Mouse (Mus musculus): ENCODE data around the gene Sbf2. TPM values are rescaled to one million over a fixed set of nuclear protein-coding genes. Genes with fewer than 3 reads are reported as not detected.
"Not testable (repeated sequence)": the region's sequence is repeated elsewhere in the genome, so short reads cannot be mapped to it uniquely, and the experiment has no call there.

Gene Sbf2
- total RNA-seq (2014; fragmentation: Nextera tagmentation), result 0.35 and 2.2 TPM in 2 replicates
- total RNA-seq (2017), result 0.34 TPM in 1 of 2 replicates, not detected in the other

- ATAC-seq (replicated peaks; ENCODE audit: low FRiP score, low TSS enrichment, poor library complexity, severe bottlenecking), result no peak
Measured at GRCm38 (mm10) chr7:110614133-110615063, at the start of gene Sbf2. Gene Sbf2 (minus strand): TSS chr7:110614922.

DNA sequence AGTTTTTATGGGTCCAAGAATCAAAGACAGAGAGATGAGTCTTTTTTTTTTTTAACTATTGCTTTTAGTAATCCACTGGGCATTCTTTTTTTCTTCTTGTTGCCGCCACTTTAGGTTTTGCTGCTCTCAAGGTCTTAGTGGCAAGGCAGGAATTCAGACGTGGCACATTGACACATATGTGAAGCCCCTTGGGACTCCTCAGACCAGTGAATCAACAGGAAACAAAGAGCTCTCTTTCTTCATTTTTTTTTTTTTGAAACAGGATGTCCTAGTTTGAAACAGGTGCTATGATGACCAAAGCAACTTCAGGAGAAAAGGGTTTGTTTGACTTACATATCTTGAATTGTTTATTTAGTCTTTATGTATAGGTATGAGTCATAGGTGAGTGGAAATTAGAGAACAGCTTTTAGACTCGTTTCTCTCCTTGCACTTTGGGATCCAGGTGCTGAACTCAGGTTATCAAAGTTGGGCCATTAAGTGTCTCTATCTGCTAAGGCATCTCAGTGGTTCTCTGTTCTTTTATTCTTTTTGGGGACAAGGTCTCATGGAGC lies 43.7 kb upstream of the Sbf2 start:
- no peak for ATAC-seq (replicated peaks; ENCODE audit: low FRiP score, low TSS enrichment, poor library complexity, severe bottlenecking)

GRCm38 (mm10) chr7:110655966-110656365 lies 41.2 kb upstream of the Sbf2 start:
- no peak for ATAC-seq (replicated peaks; ENCODE audit: low FRiP score, low TSS enrichment, poor library complexity, severe bottlenecking)

- no peak for ATAC-seq (replicated peaks; ENCODE audit: low FRiP score, low TSS enrichment, poor library complexity, severe bottlenecking)
Measured at GRCm38 (mm10) chr7:110655230-110655629, 40.5 kb upstream of the Sbf2 start.

DNA sequence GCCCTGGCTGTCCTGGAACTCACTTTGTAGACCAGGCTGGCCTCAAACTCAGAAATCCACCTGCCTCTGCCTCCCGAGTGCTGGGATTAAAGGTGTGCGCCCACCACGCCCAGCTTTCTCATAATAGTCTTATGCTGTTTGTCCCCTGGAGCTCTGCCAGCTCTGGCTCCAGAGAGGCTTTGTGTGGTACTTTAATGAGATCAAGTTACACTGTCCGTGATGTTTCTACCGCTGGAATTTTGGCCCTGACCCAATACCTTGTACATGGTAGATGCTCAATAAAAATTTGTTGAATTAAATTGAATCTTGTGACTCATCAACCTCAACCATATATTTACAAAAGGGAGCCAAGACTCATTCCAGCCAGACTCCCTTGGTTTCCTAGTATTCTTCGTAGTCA lies 36.4 kb upstream of the Sbf2 start:
- ATAC-seq (replicated peaks; ENCODE audit: low FRiP score, low TSS enrichment, poor library complexity, severe bottlenecking), result no peak

DNA sequence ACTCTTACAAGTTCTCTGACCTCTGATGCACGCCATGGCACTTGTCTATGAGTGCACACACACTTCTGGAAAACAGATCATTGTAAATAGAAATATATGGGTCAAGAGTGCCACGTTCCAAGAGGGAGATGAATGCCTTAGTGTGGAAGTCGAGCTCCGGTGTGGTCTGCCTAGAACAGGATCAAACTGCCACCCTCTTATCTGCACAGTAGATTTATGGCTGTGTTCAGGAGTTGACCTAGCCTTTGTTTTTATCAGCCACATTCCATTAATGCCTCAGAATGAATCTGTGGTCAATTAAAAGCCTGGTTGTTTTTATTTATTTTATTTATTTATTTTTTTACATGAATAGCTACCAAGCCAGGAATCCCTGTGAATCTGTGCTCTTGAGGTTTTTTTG lies 35.8 kb upstream of the Sbf2 start:
- ATAC-seq (replicated peaks; ENCODE audit: low FRiP score, low TSS enrichment, poor library complexity, severe bottlenecking), result no peak

DNA sequence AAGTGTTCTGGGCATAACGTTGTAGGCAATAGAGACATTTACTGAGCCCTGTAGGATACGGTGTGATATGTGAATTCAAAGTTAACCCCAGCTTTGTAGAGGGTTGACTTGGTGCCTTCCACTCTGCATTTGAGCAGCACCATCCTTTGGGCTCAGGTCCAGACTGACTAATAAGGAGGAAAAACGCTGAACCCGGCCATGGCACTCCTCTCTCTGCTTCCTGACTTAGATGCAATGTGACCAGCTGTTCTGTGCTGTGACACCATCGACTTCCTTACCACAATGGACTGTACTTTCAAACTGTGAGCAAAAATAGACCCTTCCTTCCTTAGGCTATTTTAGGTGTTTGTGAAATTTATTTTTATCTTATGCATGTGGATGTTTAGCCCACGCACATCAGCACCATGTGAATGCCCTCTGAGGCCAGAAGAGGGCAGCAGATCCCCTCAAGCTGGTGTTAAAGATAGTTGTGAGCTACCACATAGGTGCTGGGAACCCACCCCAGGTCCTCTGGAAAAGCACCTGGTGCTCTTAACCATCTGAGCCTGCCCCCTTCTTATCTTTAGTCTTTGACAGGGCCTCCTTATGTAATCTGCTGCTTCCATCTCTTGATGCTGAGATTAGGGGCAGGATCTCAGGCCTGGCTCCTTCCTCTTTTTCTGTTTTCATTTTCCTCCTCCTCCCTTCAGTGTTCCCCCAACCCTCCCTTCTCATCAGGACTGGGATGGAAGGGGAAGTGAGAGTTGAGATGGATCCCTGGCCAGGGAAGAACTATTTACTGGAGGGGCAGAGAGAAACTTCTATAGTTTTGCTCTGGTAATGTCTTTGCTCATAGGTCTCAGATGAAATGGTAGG lies 34.6 kb upstream of the Sbf2 start:
- no peak for ATAC-seq (replicated peaks; ENCODE audit: low FRiP score, low TSS enrichment, poor library complexity, severe bottlenecking)

DNA sequence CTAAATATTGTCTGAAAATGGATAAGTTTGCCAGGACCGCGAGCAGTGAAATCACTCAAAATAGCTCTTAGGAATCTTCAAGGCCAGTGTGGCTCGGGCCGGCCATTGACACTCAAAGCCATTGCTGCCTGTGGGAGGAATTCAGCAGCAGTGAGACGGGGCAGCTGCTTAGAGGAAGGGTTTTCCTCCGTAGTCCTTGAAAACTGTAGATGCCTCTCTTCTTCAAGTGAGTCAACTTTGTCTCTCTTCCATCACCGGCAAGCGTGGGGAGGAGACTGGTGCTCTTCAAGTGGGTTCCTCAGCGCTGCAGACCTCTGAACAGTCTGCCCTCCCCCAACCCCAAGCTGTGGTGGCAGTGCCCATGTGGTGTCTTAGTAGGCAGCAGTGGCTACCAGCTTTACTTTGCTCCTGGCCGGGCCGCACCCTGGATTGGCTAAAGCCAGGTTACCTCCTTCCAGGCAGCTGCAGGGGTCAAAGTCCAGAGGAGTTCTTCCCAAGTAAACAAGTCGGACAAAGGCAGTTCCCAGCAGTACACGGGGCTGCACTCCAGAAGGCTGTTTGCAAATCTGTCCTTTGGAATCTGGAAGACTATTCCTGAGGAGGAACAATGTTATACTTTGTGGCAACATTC lies 33.8 kb upstream of the Sbf2 start:
- no peak for ATAC-seq (replicated peaks; ENCODE audit: low FRiP score, low TSS enrichment, poor library complexity, severe bottlenecking)

DNA sequence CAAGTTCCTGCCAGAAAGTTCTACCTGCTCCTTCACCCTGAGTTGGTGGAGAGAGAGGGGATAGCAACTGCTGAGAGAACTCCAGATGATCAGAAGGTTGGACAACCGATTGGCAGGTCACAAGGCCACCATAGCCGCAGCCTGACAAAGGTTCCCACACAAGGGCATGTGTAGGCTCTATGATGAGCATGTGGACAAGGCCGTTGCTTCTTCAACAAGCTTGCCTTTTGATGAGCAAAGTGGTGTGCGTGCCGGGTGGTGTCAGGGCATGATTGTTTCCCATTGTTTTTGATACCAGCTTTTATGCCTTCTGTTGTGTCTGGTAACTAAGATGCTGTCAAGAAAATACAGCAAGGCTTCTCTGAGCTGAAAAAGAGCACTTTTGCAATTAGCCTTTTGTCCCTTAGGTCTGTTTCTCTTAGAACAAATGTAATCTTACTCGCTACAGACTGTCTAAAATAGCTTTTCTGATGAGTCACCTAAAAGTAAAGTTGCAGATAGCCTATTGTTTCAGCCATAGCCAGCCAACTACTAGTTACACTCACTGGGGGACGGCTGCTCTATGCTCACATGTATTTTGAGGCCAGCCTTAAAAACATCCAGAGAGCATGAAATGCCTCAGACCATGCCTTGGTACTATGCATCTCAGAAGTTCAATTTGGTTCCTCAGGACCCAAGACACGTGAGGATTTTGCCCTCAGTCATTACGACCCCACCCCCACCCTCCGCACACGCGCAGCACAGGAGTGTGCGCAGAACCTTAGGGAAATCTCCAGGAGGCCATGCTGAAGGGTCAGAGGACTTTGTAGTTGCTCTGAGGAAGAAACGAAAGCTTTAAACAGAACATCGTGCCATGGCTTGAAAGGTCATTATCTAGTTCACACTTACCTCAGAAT lies 33.1 kb upstream of the Sbf2 start:
- ATAC-seq (replicated peaks; ENCODE audit: low FRiP score, low TSS enrichment, poor library complexity, severe bottlenecking), result no peak

DNA sequence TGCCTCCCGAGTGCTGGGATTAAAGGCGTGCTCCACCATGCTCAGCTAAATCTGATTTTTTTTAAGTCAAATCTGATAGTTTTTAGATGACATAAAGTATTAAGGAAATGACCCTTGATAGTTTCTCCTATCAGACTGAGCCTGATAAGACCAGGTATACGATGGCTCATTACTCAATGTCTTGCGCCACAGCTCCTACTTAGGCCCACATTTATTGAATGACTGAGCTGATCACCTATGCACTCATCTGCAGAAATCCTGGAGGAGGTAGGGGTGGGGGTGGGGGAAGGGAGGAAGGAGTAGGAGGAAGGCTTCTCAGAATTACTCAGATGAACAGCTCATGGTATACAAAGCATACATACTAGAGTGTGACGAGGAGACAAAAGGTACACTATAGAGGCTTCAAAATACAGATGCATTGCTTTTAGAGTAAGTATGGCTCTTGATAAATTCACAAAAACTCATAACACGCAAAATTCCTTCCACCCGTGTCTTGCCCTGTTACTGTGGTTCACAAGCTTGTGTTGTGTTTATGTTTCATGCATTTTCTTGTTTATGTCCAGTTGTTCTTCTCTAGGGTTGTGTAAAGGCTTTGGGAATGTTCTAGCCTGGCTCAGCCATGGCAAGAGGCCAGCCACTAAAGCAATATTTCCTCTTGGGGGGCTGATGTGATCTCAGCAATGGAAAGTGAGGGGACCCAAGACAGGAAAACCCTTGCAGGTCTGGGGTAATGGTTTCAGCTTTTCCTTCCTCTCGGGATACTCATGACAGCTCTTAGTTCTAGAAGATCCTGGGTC lies 32.1 kb upstream of the Sbf2 start:
- no peak for ATAC-seq (replicated peaks; ENCODE audit: low FRiP score, low TSS enrichment, poor library complexity, severe bottlenecking)

DNA sequence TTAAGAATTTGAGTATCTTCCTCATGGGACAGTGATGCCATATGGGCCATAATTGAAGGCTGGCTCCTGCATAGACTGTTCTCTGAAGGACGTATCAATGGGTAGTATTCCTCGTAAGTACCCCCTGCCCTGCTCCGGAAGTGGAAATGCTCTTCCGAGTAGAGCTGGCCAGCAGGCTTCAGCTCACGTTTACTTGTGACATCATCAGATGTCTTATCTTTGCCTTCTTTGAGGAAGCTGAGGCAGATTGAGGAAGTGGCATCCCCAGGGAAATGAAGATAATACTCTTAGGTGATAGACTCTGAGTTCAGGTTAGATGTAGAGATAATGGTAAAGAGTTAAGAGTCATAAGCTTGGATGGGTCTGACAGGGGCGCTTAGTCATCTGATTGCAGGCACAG lies 31.1 kb upstream of the Sbf2 start:
- no peak for ATAC-seq (replicated peaks; ENCODE audit: low FRiP score, low TSS enrichment, poor library complexity, severe bottlenecking)

GRCm38 (mm10) chr7:110645311-110645710 lies 30.6 kb upstream of the Sbf2 start:
- peak; percentile 55 for ATAC-seq (replicated peaks; ENCODE audit: low FRiP score, low TSS enrichment, poor library complexity, severe bottlenecking)

DNA sequence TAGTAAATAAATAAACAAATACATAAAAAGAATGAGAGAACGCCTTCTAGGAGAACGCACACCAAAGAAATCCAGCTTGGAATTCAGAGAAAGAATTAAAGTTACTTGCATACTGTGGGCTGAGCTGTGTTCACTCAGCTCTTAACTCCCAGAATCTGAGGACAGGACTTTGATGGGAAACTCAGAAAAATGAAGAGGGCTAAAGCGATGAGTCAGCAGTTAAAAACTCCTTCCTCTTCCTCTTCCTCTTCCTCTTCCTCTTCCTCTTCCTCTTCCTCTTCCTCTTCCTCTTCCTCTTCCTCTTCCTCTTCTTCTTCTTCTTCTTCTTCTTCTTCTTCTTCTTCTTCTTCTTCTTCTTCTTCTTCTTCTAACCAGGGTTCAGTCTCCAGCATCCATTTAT lies 25.2 kb upstream of the Sbf2 start:
- ATAC-seq (replicated peaks; ENCODE audit: low FRiP score, low TSS enrichment, poor library complexity, severe bottlenecking), result not testable (repeated sequence)

DNA sequence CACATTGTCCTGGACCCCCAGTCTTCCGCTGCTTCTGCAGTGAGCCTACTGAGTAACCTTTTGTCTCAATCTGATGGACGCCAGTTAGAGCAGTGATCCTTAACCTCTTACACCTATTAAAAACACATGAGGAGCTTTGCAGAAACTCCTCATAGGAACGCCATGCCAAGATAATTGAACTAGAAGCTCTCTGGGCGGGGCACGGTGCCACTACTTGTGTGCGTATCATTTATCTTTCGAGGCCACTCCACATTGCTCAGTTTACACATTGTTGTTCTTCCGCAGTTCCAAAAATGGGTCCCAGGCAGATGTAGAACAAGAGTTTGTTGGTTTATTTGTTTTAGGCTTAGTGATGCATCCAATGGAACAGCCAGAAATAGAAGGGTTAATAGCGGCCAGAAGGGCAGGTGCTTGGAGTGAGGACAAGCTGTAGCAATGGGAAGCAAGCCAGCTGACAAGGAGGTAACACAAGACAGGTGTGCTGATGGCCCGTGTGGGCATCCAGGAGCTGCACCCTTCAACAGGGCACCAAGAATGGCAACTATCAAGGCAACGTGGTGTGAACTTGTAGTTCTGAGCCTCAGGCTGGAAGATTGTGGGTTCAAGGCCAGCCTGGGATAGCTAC lies 24.7 kb upstream of the Sbf2 start:
- no peak for ATAC-seq (replicated peaks; ENCODE audit: low FRiP score, low TSS enrichment, poor library complexity, severe bottlenecking)

- ATAC-seq (replicated peaks; ENCODE audit: low FRiP score, low TSS enrichment, poor library complexity, severe bottlenecking), result no peak
Measured at GRCm38 (mm10) chr7:110638305-110639110, 23.8 kb upstream of the Sbf2 start.

DNA sequence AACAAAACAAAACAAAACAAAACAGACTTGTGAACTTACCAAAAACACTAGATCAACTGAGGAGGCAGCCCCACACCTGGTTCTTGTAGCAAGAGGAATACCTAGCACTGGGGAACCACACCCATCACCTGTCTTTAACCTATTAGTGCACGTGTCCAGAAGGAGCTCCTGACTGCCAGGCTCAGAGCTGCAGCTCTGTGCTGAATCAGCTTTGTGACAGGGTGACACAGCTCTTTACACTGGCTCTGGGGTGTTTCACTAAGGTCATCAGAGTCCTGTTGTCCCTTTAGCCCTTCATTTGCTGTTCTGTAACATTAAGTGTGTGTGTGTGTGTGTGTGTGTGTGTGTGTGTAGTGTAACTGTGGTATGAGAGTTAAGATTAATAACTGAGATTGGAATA lies 21.8 kb upstream of the Sbf2 start:
- ATAC-seq (replicated peaks; ENCODE audit: low FRiP score, low TSS enrichment, poor library complexity, severe bottlenecking), result no peak

- ATAC-seq (replicated peaks; ENCODE audit: low FRiP score, low TSS enrichment, poor library complexity, severe bottlenecking), result no peak
Measured at GRCm38 (mm10) chr7:110635929-110636328, 21.2 kb upstream of the Sbf2 start.

Data from megakaryocyte-erythroid progenitor cell, adult 5-6 weeks (primary cell).